Mouse (Mus musculus) kidney, adult 2 months (tissue): ENCODE results near the gene Topaz1.

Source experiments
- CTCF ChIP-seq: fragments of 200-500 bp; conservative IDR thresholded peaks from 2 replicates; pipeline ENCODE4 v1.5.1; 2011; ENCODE audit warnings: low read depth, mild to moderate bottlenecking, control low read depth, low read length, moderate library complexity, mixed read lengths; ENCODE audit not compliant: insufficient read depth, insufficient read length
- POLR2A ChIP-seq: fragments of 200-500 bp; IDR thresholded peaks from one replicate; pipeline ENCODE4 v1.6.1; 2011; ENCODE audit warnings: low read depth, low read length, control low read depth

GRCm38 (mm10) chr9:122736742-122737141 is 10.4 kb upstream of the Topaz1 start:
- TF ChIP-seq POLR2A (no peak), CTCF (peak; percentile 27; the same call in 1 of the 2 replicates)
